Mouse (Mus musculus): ENCODE measurements at regions not wholly inside any gene's neighbourhood (a gene's known extent, or its start where the extent isn't known, plus 50 kb on each side); places are given as distances from the start of the nearest gene placed in this dataset.

DNA sequence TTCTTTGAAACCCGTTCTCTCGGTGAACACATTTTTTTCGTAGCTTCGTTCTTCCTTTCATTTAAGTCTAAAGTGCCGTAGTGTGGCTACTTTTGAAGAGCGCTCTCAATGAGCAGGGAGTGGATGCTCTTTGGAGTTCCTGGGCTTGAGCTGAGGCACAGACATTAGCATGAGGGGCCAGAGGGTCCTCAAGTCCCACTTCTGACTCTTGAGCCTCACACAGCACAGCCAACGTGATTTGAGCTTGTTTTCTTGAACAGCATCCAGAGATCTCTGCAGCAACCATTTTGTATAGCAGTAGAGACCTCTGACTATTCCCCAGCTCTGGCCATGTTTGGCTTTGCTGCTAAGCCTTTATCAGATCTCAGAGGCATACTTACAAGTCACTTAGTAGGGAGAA is 269.2 kb upstream of the Myt1l start:
- TF ChIP-seq POU5F1 (IDR thresholded peaks at IDR 0.05; ENCODE audit: borderline replicate concordance, low read length) (no peak), CTCF (conservative IDR thresholded peaks at IDR 0.05; ENCODE audit: low read length) (no peak), NANOG (IDR thresholded peaks at IDR 0.05; ENCODE audit: borderline replicate concordance, low read length) (no peak)

All from E14TG2a.4 (cell line).